Mouse (Mus musculus) WW6 (cell line): ENCODE results near the gene Acss3.

ENCODE experiments used
- DNase-seq: peaks from one replicate; pipeline ENCODE4 v3.0.0-alpha.2; 2013; ENCODE audit warnings: low read depth, low spot score

Acss3 gene

DNA sequence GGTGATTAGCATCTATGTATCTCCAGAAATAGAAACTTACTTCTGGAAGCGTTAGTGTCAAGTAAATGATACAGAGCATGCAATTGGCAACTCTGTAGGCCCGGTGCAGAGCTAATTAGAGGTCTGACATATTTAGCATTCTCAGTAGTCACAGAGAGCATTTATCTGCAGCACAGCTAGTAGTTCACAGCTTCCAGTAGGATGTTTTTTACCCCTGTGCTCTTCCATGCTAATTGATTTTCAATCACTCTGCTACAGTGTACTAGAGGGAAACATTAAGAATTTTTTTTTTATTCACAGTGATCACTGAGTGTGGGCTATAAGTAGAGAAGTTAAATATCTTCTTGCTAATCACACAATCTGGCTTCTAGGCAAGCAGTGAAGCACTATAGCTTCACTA, 112.3 kb downstream of the Acss3 start:
- DNase-seq, result no peak

DNA sequence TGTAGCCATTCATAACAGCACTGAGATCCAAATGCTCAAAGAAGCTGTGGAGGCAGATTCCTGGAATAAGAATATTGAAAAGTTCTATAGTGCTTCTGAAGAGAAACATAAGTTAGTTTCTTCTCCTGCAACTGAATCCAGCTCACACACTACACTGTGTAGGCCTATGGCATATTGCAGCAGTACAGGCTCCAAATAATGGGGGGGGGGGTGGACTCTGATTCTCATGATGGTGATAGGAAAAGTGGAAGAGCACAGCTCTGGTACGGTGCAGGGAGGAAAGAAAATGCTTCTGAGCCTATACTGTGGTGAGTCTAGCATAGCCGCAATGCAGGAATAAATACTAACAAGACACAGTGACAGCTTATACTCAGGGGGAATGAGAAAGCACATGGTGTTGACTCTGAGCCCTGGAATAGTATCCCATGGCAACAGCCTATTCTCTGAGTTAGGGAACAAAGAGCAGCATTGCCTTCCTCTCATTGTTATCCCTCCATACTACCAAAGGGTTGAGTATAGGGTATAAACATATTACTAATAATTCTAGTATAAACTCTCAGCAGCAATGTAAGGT, 125.3 kb downstream of the Acss3 start:
- no peak for DNase-seq

GRCm38 (mm10) chr10:106989478-106989877, 134.0 kb downstream of the Acss3 start:
- no peak for DNase-seq

DNA sequence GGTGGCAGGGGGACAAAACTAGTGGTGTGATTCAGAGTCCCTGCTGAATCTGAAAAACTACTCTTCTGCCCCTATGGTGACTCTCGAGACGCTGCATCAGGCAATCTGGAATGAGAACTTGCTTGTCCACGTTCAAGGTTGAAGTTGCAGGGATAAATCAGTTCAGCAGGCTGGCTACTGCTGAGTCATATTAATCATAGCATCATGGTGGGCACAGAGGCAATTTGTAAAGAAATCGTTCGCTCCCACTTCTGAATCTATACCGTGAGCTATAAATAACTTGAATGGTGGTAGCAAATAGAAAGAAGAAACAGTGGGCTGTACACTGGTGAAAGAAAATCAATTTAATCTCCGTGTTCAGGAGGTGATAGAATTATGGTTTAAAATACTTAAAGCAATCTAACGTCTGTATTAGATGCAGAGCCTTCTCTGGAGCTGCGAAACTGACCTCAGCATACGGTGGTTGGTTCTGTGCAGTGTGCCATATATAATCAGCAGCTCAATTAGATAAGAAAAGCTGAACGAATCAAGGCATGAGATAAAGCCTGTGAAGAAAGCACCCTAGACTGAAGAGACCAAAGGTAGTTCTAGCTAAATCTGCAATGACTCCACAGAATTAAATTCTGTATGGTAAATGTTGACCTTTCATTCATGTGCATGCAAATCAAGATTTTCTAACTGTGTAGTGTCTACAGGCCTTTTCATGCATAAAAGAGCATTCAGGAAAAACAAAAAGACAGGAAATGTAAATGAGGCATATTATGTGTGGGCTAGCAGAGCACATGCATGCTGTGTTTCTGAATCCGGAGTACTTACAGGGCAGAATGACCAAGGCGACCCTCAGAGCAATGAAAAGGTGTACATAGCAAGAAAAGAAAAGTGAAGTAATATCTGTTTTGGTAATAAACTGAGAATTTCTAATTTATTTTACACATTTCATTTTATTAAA, 148.0 kb downstream of the Acss3 start:
- DNase-seq, result no peak

- no peak for DNase-seq
Measured at GRCm38 (mm10) chr10:106959026-106959425, 164.4 kb downstream of the Acss3 start.

DNA sequence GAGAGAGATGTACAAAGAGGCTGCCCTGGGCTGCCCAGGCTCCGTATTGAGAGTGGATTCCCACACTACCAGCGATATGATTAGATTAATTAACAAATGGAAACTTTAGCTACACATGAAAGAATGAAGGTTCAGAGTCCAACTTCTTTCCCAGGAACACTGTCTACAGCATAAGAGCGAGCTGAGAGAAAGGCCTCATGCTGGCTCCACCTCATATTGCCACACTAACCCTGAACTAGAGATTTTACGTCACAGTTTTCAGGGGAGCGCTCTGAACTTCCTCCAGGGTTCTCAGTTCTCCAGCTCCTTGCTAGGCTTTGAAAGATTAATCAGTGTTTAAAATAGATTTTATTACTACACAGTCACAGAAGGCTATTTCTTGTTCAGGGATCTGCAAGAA, 182.1 kb downstream of the Acss3 start:
- DNase-seq, result no peak

- no peak for DNase-seq
Measured at GRCm38 (mm10) chr10:106939441-106939840, 184.0 kb downstream of the Acss3 start.

DNA sequence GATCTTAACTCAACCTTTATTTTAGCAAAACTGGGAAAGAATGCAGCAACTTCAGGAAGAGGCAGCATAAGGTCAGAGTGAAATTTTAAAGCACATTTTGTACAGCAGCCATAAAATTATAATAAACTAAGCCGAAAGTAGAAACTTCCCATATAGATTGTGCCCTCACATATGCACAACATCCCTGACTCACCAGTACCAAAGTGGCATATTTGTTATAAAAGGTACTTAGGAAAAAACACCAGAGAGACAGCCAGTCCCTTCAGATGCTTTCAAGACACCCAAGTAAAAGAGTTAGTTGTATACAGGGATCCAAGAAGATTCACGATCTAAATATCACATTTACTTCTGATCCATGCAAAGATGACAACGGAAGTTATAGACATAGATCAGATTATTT, 184.6 kb downstream of the Acss3 start:
- no peak for DNase-seq

GRCm38 (mm10) chr10:106936996-106937395, 186.5 kb downstream of the Acss3 start:
- DNase-seq, result no peak

DNA sequence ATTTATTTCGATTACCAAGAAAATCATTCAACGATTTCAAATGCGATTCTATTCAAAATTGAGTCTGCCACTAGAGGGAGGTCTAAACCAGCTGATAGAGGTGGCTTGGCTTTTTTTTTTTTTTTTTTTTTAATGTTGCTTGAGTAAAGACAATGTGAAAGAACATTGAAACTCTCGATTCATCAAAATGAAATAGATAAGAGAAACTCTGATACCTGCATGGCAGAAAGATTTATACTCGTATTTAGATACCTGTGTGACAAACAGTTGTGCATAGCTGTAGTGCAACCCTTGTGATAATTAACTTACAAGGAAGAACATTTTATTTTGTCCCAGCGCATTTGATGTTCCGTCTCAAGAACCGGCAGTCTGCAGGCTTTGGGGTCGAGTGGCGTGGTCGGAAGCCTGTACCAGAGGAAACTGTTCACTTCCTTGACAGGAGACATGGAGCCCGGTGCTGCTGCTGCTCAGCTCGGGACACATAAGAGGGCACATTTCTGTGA, 190.8 kb downstream of the Acss3 start:
- DNase-seq, result no peak

DNA sequence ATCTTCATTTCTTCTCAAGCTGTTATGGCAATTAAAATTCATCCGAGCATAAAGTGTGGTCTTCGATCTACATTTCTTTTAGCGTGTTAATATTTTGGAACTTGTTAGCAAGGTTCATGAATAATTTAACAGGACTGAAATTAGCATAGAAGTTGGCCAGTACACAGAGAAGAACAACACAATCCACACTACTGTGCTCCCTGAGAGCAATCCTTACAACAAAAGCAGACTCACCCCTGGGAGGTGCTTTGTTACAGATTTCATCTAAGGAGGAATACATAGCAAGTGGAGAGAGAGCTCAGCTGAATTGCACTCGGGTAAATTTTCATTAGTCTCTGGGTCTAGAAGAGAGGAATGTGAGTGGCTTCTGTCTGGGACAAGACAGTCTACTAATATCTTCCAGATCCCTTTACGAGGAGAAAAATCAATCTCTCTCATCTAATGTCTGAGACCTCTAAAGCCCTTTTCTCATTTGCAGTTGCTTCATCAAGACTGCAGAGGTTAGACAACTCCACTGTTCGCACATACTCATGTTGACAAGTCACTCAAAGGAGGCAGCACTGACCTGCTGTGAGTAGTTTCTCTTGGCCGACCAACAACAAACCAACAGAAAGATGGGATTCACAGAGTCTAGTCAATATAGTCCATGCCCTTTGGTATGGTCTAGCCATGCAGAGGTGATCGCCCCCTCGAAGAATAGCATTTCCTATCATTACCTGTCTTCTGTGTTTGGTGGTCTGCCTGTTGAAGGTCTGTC, 194.7 kb downstream of the Acss3 start:
- DNase-seq, result no peak

DNA sequence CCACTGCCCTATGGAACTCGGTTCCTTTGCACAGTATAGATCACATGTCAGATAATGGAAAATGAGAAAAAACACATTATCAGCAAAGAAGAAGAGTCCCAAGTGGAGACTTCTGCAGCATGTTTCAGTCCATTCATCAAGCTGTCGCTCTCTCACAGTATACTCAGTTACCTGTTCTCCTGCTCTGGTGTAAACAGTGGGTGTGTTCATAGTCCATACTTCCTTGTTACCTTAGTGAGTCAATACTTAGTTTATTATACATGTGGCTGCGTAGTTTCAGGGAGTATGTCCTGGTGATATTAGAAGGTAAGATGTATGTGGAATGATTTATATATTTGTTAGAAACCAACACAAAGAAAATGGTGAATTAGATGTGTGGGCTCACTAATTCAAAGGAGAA, 198.7 kb downstream of the Acss3 start:
- DNase-seq, result no peak

GRCm38 (mm10) chr10:106924334-106924733, 199.1 kb downstream of the Acss3 start:
- no peak for DNase-seq

DNA sequence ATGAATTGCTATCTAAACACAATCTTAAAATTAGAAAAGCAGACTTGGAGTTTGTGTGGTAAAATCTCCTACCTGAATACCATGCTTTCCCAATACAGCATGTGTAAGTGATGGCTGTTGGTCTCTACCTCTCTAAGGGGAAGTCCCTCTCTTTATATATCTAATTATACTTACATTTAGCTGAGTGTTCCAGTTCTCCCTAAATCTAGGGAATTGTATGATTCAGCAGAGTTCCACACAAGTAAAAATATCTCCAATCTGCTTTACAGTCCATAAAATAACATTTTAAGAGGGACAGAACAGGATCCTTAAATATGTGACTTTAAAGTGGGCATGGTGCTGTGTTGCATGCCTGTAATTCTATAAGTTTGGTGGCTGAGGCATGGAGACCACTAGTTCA, 208.6 kb downstream of the Acss3 start:
- no peak for DNase-seq

DNA sequence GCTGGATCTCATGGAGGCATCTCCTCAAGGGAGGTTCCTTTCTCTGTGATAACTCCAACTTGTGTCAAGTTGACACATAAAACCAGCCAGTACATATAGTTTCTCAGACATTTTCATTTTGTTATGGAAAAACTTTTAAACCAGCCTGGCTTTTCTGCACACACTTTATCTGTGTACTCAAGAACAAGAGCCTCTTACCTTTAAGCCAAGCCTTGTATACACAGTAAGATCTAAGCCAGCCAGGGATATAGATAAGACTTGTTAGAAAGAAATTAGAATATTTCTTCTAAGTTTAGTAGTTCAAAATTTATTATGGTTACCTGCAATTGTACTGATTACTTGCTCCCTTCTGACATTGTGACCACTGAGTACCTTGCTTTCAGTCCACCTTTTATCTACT, 209.2 kb downstream of the Acss3 start:
- no peak for DNase-seq

DNA sequence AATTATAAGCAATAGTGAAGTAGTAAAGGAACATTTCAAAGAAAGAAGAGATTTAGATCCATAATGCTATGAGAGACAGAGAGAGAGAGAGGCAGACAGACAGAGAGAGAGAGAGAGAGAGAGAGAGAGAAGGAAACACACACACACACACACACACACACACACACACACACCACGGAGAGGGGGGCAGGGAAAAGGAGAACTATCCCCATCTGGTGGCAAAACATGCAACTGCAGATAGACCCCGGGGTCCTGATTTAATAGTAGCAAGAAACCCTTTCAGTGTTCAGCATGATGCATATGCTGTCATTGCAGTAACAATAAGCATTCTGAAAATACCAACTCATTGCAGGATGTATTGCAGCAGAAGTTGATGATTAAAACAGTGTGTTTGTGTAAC, 210.4 kb downstream of the Acss3 start:
- DNase-seq, result no peak

DNA sequence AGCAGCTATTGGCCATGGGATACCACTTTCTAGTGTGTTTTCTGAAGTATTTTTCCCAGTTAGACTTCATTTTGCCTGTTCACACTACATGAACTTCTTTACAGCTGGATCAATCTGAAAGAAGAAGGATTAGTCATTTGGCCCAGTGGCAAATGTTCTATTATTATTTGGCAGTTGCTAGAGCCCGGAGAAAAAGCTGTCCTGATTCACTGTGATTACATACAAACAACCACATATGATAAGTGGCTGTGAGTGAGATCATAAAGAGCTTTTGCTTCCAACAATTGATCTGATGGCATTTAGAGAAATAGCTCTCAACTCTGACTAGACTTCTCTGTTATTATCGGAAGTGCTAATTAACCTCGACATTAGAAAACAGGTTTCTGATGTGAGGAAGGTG, 213.4 kb downstream of the Acss3 start:
- DNase-seq, result no peak

DNA sequence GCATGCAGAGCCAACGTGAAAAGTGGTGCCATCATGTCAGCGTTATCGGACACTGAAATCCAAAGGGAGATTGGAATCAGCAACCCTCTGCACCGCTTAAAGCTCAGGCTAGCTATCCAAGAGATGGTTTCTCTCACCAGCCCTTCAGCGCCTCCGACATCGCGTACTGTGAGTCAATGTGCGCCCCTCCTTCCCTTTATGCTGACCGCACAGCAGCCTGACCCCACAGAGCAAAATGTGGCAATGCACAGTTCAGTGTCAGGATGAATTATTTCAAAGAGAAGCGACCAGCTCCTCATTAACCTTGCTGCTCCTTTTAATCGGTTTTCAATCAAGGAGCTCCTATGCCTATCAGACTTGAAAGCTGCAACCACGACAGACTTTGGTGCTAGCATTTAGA, 227.1 kb downstream of the Acss3 start:
- DNase-seq, result no peak
